In the genomic region with DNA sequence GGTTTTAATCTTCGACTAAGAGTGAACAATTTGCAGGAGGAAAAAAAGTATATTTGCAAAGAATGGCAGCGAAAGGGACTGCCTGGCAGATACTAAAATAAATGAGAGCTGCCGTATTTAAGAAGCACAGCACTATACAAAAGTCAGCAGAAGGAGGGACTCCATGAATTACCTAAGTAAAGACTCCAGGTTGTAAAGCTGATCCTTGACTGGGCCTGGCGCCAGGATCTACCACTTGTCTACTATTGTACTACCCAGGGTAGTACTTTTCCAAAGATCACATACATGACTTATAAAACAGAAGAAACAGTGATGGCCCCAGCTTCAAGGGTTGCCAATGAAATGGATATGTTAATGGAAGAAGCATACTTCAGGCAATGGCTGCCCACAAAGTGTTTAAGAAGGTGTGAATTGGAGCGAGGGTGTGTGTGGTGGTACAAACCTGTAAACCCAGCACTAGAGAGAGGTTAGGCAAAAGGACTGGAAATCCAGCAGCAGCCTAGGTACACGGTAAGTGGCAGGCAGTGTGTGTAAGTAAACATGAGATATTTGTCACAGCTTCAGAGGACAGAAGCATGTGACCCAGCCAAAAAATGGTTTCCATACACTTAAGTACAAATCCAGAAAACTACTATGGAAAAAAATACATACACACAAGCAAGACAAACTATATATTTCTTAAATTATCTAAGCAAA, we compare ENCODE assay signal across 21 mouse cellular contexts.
DNase-seq lines count a peak whose midpoint lies in the region; ATAC-seq and TF ChIP-seq lines count a peak whose summit lies in the region.
"Had no signal": no experiment of that assay in that cellular context is flagged by ENCODE, and none has a peak within 500 bp of the region (broad histone marks: within the 10 kb centered on the region; RNA-seq: fewer than 3 reads in every experiment).

No protein-coding gene starts in this region.

- ATAC-seq in embryonic facial prominence, embryonic 12.5 days (ENCODE audit: insufficient number of reproducible peaks, insufficient read depth, low FRiP score, low TSS enrichment): no peak
- no peak for ATAC-seq in embryonic facial prominence, embryonic 13.5 days (ENCODE audit: insufficient number of reproducible peaks, insufficient read depth, low FRiP score, low TSS enrichment, low read depth)
- ATAC-seq in limb, embryonic 14.5 days (ENCODE audit: low FRiP score, low read depth): peak; percentile 56; the same call in 1 of the 2 replicates
- ATAC-seq in lung, embryonic 16.5 days (ENCODE audit: low read depth): peak; percentile 71
- ATAC-seq: forebrain, embryonic 13.5 days; hindbrain, postnatal 0 days; intestine, embryonic 16.5 days; liver, embryonic 12.5 days; Patski had no signal

- peaks cover 34% of the 10 kb centered on the region for H3K4me1 ChIP-seq in embryonic facial prominence, embryonic 12.5 days
- peaks cover 37% of the 10 kb centered on the region for H3K4me1 ChIP-seq in embryonic facial prominence, embryonic 10.5 days
- peaks cover 37% of the 10 kb centered on the region for H3K4me1 ChIP-seq in embryonic facial prominence, embryonic 13.5 days
- H3K4me1 ChIP-seq in limb, embryonic 14.5 days (ENCODE audit: control insufficient read depth, insufficient read depth, low read length): peaks cover 34% of the 10 kb centered on the region
- peaks cover 2% of the 10 kb centered on the region; the same call in 1 of the 2 replicates for H3K4me1 ChIP-seq in lung, embryonic 16.5 days (replicated peaks; ENCODE audit: control insufficient read depth, insufficient read depth, low read length)
- H3K4me1 ChIP-seq: forebrain, embryonic 13.5 days; heart, embryonic 12.5 days had no signal

- H3K27ac ChIP-seq in embryonic facial prominence, embryonic 12.5 days: peak overlapping the region; percentile 57
- no peak overlapping the region for H3K27ac ChIP-seq in embryonic facial prominence, embryonic 10.5 days (replicated peaks)
- peak overlapping the region; percentile 69; the same call in 1 of the 2 replicates for H3K27ac ChIP-seq in embryonic facial prominence, embryonic 13.5 days
- H3K27ac ChIP-seq in limb, embryonic 14.5 days (replicated peaks; ENCODE audit: low read depth, low read length): peak overlapping the region; percentile 44; the same call in 1 of the 2 replicates
- no peak overlapping the region for H3K27ac ChIP-seq in lung, embryonic 16.5 days (ENCODE audit: low read length)
- H3K27ac ChIP-seq: forebrain, embryonic 13.5 days; gastrocnemius, adult 2 months; hindbrain, postnatal 0 days; left cerebral cortex, adult 2 months; liver, embryonic 12.5 days had no signal

- no peaks in the 10 kb centered on the region for H3K9me3 ChIP-seq in embryonic facial prominence, embryonic 12.5 days
- no peaks in the 10 kb centered on the region for H3K9me3 ChIP-seq in embryonic facial prominence, embryonic 10.5 days
- H3K9me3 ChIP-seq in embryonic facial prominence, embryonic 13.5 days: no peaks in the 10 kb centered on the region
- H3K9me3 ChIP-seq in limb, embryonic 14.5 days (ENCODE audit: control insufficient read depth, low read length): no peaks in the 10 kb centered on the region
- H3K9me3 ChIP-seq in lung, embryonic 16.5 days (ENCODE audit: control insufficient read depth, low read length): no peaks in the 10 kb centered on the region
- H3K9me3 ChIP-seq: forebrain, embryonic 13.5 days; heart, embryonic 12.5 days; liver, embryonic 12.5 days had no signal

- no peak overlapping the region for H3K4me2 ChIP-seq in embryonic facial prominence, embryonic 12.5 days (replicated peaks)
- H3K4me2 ChIP-seq in embryonic facial prominence, embryonic 13.5 days: no peak overlapping the region
- no peak overlapping the region for H3K4me2 ChIP-seq in limb, embryonic 14.5 days (replicated peaks; ENCODE audit: low read depth, low read length, severe bottlenecking)
- no peak overlapping the region for H3K4me2 ChIP-seq in lung, embryonic 16.5 days (ENCODE audit: low read depth, low read length)
- H3K4me2 ChIP-seq: forebrain, embryonic 13.5 days; heart, embryonic 12.5 days; liver, embryonic 12.5 days had no signal

- WGBS in embryonic facial prominence, embryonic 12.5 days: 77% methylated on average over 6 of the region's 6 CpGs
- 87% methylated on average over 6 of the region's 6 CpGs for WGBS in embryonic facial prominence, embryonic 10.5 days
- 68% methylated on average over 6 of the region's 6 CpGs for WGBS in embryonic facial prominence, embryonic 13.5 days
- WGBS in limb, embryonic 14.5 days: 52% methylated on average over 6 of the region's 6 CpGs
- WGBS in lung, embryonic 16.5 days: 46% methylated on average over 6 of the region's 6 CpGs

- TF ChIP-seq POLR2A in limb, embryonic 14.5 days (IDR thresholded peaks at IDR 0.05; ENCODE audit: borderline replicate concordance, extremely low read depth, insufficient read depth, insufficient read length): no peak

- no peak overlapping the region for H3K9ac ChIP-seq in embryonic facial prominence, embryonic 12.5 days
- H3K9ac ChIP-seq in embryonic facial prominence, embryonic 13.5 days: no peak overlapping the region
- H3K9ac ChIP-seq in limb, embryonic 14.5 days (ENCODE audit: low read depth, low read length, severe bottlenecking): no peak overlapping the region
- no peak overlapping the region for H3K9ac ChIP-seq in lung, embryonic 16.5 days (ENCODE audit: low read length)
- H3K9ac ChIP-seq: forebrain, embryonic 13.5 days; heart, embryonic 12.5 days; liver, embryonic 12.5 days had no signal

- no peak for DNase-seq in embryonic facial prominence, embryonic 10.5 days (ENCODE audit: low spot score)
- peak; percentile 52 for DNase-seq in limb, embryonic 14.5 days (ENCODE audit: low spot score)
- no peak for DNase-seq in Muller cell, postnatal 12 days (ENCODE audit: inconsistent ontology term)
- no peak for DNase-seq in yolk sac, embryonic 10.5 days (ENCODE audit: low spot score)
- no peak for DNase-seq in urinary bladder, postnatal 25 days (ENCODE audit: low spot score)
- DNase-seq: adrenal gland, postnatal 36 days; cerebellum, adult 11-12 months; gastrocnemius, adult 2 months; heart, postnatal 10 days; thymus, adult 18-20 months; thymus, postnatal 36 days had no signal

- no peaks in the 10 kb centered on the region for H3K27me3 ChIP-seq in embryonic facial prominence, embryonic 12.5 days
- no peaks in the 10 kb centered on the region for H3K27me3 ChIP-seq in embryonic facial prominence, embryonic 10.5 days (replicated peaks; ENCODE audit: low read depth, poor library complexity, severe bottlenecking)
- H3K27me3 ChIP-seq in embryonic facial prominence, embryonic 13.5 days: no peaks in the 10 kb centered on the region
- H3K27me3 ChIP-seq in limb, embryonic 14.5 days (ENCODE audit: control insufficient read depth, insufficient read depth, low read length): no peaks in the 10 kb centered on the region
- no peaks in the 10 kb centered on the region for H3K27me3 ChIP-seq in lung, embryonic 16.5 days (ENCODE audit: control insufficient read depth, insufficient read depth, low read depth, low read length)
- H3K27me3 ChIP-seq: forebrain, embryonic 13.5 days; heart, embryonic 12.5 days; liver, embryonic 12.5 days; Patski had no signal

- H3K4me3 ChIP-seq in embryonic facial prominence, embryonic 12.5 days: no peak overlapping the region
- H3K4me3 ChIP-seq in embryonic facial prominence, embryonic 10.5 days: no peak overlapping the region
- no peak overlapping the region for H3K4me3 ChIP-seq in embryonic facial prominence, embryonic 13.5 days
- H3K4me3 ChIP-seq in limb, embryonic 14.5 days (replicated peaks; ENCODE audit: low read length): no peak overlapping the region
- H3K4me3 ChIP-seq in lung, embryonic 16.5 days (ENCODE audit: low read length): no peak overlapping the region
- H3K4me3 ChIP-seq: forebrain, embryonic 13.5 days; gastrocnemius, adult 2 months; heart, embryonic 12.5 days; left cerebral cortex, adult 2 months; liver, embryonic 12.5 days had no signal

- H3K36me3 ChIP-seq in embryonic facial prominence, embryonic 12.5 days: no peaks in the 10 kb centered on the region
- H3K36me3 ChIP-seq in embryonic facial prominence, embryonic 10.5 days (replicated peaks): no peaks in the 10 kb centered on the region
- no peaks in the 10 kb centered on the region for H3K36me3 ChIP-seq in embryonic facial prominence, embryonic 13.5 days
- no peaks in the 10 kb centered on the region for H3K36me3 ChIP-seq in limb, embryonic 14.5 days (ENCODE audit: control insufficient read depth, insufficient read depth, low read length)
- no peaks in the 10 kb centered on the region for H3K36me3 ChIP-seq in lung, embryonic 16.5 days (ENCODE audit: control insufficient read depth, insufficient read depth, low read length)
- H3K36me3 ChIP-seq: heart, embryonic 12.5 days; liver, embryonic 12.5 days had no signal

Comparison
In these comparisons a context has a peak if more than half of its experiments do, and no peak if none do; other contexts are left out.
1. H3K27ac ChIP-seq: peak in embryonic facial prominence, embryonic 12.5 days (single experiment), embryonic facial prominence, embryonic 13.5 days (single experiment) and limb, embryonic 14.5 days (single experiment); none in embryonic facial prominence, embryonic 10.5 days (single experiment) and lung, embryonic 16.5 days (single experiment).
2. ATAC-seq: peak in limb, embryonic 14.5 days (single experiment) and lung, embryonic 16.5 days (single experiment); none in embryonic facial prominence, embryonic 12.5 days (single experiment) and embryonic facial prominence, embryonic 13.5 days (single experiment).